Mouse (Mus musculus): Measurements from ENCODE around the gene Aplnr. TPM values are rescaled to one million over a fixed set of nuclear protein-coding genes. Genes with fewer than 3 reads are reported as not detected.

Gene Aplnr
- polyA plus RNA-seq, 1 experiment, result 3.1 TPM

DNA sequence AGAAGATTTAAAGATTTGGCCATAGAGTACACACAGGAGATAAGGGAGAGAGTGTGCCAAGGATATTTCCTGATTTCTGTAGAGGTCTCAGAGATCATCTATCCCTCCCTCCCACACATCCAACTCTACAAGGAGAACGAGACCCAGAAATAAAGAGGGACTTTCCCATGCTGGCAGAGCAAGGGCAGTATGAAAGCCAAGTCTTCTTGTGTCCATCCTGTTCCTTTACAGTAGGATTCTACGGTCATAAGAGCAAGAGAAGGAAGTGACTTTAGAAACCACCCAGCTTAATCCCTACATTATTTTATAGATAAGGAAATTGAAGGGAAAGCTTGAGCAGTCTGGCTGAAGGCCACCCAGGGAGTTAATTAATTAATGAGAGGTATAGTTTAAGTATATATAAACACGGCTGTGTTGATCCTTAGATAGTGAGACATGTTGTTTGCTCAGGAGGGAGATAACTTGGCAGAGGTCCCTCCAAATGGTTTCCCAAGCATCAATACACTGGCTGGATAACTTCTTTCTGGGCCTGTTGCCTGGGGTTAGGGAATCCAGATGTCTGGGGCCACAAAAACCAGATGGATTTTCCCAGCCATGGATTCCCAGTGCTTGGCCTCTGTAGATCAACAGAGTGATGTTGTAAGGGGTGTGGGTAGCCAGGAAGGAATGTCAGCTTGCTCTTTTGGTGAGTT is 36.2 kb downstream of the Aplnr start:
- WGBS, result 7% methylated on average over 3 of the region's 3 CpGs
- DNase-seq (ENCODE audit: low read depth, low spot score), result no peak

DNA sequence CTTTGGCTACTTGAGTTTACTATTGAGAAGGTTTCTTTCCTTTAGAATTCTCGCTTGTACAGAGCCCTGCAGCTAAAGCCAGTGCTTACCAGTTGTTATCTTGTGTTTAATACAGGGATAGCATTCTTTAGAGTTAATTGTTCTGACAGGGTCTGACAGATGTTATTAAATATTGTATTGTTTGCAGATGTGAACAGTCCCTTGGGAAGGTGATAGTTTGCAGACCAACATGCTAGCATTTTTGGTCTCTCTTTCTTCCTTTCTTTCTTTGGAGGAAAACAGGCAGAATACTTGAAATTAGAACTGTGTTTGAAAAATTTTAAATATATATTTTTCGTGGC is 36.7 kb downstream of the Aplnr start:
- no peak for DNase-seq (ENCODE audit: low read depth, low spot score)
- WGBS, result 65% methylated on average over 2 of the region's 2 CpGs

DNA sequence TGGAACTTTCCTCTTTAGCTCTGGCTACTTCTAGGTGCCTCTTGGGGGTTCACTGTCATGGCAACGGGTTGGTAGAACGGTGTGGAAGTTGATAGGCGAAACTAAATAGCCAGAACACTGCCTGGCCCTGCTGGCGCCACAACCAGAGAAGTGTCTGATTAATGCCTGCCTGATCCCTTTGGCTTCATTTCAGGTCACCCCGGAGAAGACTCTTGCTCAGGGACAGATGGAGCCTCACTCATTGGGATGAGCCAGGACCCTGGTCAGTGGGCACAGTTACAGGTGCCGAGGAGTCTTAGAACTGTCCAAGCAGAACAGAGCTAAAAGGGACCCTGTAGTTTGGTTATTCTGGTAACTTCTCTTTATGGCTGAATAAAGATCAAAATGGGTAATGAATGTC is 37.5 kb downstream of the Aplnr start:
- 89% methylated on average over 6 of the region's 6 CpGs for WGBS
- no peak for DNase-seq (ENCODE audit: low read depth, low spot score)

DNA sequence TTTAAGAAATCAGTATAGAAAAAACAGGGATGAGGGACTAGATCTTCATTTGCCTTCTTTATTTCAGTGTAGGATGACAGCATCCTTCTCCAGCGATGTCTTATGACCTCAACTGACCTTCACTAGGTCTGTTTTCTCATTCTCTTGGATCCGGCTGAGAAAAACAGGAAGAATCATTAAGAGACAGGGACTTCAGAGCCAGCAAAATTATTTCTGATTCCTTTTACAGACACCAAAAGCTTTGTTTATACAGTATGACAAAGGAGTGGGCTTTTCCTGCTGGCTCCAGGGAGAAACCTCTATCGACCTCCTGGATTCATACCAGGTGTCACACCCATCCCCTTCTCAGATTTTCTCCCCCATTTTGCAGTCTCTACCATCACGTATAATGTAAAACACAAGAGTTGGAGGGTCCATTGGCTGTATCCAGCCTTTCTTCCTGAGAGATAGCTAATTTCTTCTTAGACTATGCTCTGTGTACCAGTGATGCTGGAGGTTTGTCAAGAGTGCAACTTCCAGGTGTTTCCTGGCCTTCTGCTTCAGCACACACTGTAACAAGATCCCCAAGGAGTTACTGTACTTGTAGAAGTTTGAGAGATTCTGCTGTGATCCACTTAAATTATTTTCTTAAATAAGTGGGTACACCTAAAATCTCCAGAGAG is 42.2 kb downstream of the Aplnr start:
- 57% methylated on average over 4 of the region's 4 CpGs for WGBS
- DNase-seq (ENCODE audit: low read depth, low spot score), result no peak

DNA sequence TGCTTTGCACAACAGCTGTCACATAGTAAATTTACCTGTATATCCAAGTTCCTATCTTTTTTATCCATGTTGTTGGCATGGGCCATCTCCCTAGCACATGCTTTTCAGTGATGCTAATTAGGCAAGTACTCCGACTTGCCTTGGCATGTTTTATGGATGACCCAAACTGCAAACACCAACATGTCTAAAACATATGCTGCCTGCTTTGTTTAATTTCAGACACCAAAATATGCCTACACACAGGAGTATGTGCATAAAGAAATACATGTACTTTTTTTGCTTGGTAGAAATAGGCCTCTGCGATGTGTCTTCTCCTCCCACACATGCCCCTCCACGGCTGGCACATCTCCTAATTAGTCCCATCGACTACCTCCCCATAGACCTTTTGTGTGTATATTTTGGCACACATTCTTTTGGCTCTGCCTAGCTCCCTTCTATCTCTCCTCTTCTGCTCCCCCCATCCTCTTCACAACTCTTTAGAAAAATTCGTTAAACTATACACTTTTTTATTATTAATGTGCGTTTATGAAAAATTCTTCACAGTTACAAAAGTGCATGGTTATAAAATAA is 51.6 kb downstream of the Aplnr start:
- DNase-seq (ENCODE audit: low read depth, low spot score), result no peak
- WGBS, result 89% methylated on average over 6 of the region's 6 CpGs

Other genes starting within 250 kb of the Aplnr start
- 1.7 and 2.1 TPM in 2 replicates for gene Rtn4rl2, start 249.5 kb upstream of the Aplnr start, polyA plus RNA-seq (2012; rRNA removed)
- 21.8 and 48.3 TPM in 2 replicates for gene Slc43a3, start 199.6 kb upstream of the Aplnr start, polyA plus RNA-seq (2012; rRNA removed)
- gene Prg2, start 155.8 kb upstream of the Aplnr start, polyA plus RNA-seq (2012; rRNA removed), result 0.81 and 1.3 TPM in 2 replicates
- gene Prg3, start 148.0 kb upstream of the Aplnr start, polyA plus RNA-seq (2012; rRNA removed), result not detected in 2 replicates
- gene Ssrp1, start 99.0 kb upstream of the Aplnr start, polyA plus RNA-seq (2012; rRNA removed), result 87.8 and 93.3 TPM in 2 replicates
- 0.24 and 0.53 TPM in 2 replicates for gene P2rx3, start 98.8 kb upstream of the Aplnr start, polyA plus RNA-seq (2012; rRNA removed)
- 29.0 and 39.9 TPM in 2 replicates for gene Tnks1bp1, start 88.2 kb upstream of the Aplnr start, polyA plus RNA-seq (2012; rRNA removed)
- gene Lrrc55, start 61.0 kb downstream of the Aplnr start, polyA plus RNA-seq (2012; rRNA removed), result 1.5 and 2.2 TPM in 2 replicates
- not detected in 2 replicates for gene Olfr987, start 203.1 kb downstream of the Aplnr start, polyA plus RNA-seq (2012; rRNA removed)
- not detected in 2 replicates for gene Olfr988, start 227.0 kb downstream of the Aplnr start, polyA plus RNA-seq (2012; rRNA removed)

Measured in large intestine, adult 2 months (tissue).